Mouse (Mus musculus): ENCODE data around the gene Plekhg2.
"Not testable (repeated sequence)": the region's sequence is repeated elsewhere in the genome, so short reads cannot be mapped to it uniquely, and the experiment has no call there.

Plekhg2 gene

DNA sequence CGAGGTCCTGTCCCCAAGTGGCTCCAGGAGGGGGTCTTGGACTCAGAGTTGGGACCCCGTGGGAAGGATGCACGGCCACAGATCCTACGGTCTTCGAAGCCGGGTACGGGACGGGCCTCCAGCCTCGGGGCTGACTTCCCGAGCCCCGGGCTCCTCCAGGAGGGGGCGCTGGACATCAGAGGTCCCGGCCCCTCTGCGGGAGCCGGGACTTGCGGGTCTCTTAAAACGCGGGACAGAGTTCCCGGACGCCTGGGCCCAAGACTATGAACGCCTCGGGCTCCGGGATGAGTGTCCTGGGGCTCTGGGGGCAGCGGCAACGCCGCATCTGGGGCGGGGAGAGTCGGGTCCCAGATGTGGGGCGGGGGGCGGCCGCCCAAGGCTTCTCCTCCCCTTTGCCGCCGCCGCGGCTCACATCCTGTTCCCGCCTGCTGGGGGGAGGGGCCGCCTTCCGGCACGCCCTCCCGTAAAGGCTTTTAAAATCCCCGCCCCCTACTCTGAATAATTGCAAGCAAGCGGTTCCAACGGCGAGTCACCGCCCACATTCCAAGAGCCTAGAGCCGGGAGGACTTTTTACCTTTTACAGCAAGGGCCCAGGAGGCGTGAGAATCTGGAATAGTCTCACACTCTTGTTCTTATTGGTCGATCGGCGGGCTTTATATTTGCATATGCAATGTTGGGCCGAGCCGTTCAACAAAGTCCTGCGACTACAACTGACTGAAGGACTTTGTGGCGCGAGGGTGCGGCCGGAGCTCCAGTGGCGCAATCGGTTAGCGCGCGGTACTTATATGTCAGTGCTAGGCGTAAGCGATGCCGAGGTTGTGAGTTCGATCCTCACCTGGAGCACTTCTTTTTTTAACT, at the start of gene Plekhg2:
TSS of gene Plekhg2 (minus strand) at position 349 of the 858 bp plus-strand sequence.
- peak; percentile 97 for DNase-seq

DNA sequence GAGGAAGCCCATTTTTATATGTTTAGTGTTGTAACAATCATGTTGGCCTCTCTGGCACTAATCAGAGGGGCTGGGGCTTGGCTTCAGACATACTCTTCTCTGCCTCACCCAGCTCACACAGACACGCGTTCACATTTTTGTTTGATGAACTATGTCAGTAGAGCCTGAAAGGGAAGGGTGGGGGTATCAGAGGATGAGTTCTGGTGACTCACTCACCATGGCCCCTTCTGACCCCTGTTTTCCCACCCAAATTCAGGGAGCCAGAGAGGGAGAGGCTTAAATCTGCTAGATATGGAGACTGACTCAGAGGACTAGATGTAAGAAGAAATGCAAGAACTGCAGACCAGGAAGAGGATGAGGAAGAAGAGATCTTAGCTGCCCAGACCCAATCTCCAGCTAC, 47.0 kb upstream of the Plekhg2 start:
- no peak for DNase-seq

DNA sequence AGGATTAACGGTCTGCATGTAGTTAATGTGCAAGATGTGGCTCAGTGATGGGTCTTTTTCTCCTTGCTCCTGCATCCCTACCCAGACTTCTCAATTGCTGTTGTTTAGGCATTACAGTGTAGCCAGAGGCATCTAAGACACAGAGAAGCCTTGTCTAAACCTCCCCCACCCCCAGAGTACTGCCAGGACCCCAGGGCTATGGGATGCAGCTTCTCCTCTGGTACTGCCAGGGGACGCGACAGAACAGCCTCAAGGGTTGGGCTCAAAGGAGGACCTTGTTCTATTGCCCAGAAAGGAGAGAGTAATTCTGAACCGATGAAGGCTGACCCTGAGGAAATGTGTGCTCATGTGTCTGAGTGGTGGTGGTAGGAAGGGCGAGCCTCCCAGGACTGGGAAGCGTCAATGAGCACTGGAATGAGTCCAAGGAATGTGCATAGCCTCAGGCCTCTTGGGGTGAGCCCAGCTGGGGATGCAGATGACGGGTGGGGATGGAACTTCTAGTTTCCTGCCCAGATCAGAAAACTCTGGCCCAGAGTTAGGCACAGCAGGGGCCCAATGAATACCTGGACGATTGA, 45.8 kb upstream of the Plekhg2 start:
- no peak for DNase-seq

DNA sequence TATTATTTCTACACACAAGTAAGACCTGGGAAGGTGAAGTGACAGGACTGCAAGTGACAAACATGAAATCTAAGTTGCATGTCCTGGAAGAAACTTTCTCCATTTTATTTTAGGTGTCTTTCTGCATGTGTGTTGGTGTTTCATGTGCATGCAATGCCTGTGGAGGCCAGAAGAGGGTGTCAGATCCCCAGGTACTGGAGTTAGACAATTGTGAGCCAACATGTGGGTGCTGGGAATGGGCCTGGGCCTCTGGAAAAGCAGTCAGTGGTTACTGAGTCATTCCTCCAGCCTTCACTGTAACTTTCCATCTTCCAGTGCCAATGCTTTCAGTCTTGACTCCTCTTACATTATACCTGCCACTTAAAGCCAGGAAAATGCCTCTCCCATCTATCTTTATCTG, 45.0 kb upstream of the Plekhg2 start:
- no peak for DNase-seq

DNA sequence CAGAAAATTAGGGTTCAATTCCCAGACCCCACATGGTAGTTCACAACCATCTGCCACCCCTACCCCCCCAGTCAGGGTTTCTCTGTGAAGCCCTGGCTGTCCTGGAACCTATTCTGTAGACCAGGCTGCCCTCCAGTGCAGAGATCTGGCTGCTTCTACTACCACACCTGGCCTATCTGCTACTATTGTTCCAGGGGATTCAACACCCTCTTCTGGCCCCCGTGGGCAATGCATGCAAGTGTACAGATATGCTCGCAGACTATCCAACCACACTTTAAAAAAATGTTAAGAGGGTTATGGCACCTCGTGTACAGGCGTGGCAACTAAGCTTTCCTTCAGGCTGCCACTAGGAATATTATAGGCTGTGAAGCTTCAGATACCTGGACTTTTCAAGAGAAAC, 40.4 kb upstream of the Plekhg2 start:
- peak; percentile 38 for DNase-seq

DNA sequence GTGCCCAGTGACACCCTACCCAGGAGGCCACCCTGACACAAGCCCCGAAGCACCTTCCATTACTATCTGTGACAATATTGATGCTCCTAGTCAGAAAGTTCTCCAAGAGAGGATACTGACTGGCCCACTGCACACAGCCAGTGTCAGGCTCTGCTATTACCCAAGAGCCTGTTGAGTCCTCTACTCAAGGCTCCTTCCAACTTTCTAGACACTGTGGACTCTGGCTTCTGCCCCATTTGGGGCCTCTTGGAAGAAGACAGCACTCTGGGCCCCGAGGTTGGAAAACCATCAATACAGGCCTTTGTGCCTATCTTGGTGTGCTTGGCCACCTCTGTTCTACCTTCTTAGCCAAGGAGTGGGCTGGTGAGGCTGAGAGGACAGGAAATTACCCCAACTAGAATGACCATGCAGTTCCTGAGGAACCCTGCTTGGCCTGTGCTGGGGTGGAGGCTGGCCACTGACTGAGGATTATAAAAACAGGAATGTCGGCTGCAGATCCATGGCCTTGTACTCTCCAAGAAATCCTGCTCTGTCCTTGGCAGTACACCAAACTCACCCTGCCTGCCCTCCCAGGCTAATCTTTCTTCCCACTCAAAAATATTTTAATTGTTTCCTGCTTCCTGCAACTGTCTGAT, 38.6 kb upstream of the Plekhg2 start:
- DNase-seq: no peak

DNA sequence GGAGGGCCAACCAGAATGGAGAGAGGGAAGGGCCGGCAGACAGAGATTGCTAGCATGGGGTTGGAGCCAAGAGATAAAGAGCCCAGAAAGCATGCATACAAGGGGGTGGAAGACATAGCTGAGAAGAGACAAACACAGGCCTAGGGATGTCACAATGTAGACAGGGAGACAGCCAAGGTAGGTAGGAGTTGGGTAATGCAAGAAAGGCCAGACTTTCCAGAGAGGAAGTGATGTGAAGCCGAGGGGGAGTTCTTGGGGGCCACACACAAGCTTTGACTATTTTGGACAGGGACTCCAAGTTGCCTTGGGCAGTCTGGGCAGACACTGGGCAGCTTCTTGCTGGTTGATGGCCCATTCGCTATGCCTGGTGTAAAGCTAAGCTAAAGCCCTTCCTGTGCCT, 29.5 kb upstream of the Plekhg2 start:
- DNase-seq: no peak

DNA sequence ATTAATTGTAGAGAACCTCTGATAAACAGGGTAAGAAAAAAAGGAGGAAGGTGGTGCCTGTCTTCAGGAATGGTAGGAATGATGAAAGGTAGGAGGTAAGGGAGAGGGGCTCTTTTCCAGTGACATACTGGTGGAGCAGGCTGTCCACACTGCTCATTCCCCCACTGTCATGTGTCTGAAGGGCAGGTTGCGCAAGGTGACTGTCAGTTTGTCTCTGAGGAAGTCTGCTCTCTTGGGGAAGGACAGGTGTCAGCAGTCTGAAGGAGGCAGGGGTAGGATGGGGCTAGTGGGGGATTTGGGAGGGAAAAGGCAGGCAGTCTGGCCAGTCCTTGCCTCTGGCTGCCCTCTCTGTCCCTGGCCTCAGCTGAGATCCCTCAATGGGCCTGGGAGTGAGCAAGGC, 28.6 kb upstream of the Plekhg2 start:
- DNase-seq: no peak

DNA sequence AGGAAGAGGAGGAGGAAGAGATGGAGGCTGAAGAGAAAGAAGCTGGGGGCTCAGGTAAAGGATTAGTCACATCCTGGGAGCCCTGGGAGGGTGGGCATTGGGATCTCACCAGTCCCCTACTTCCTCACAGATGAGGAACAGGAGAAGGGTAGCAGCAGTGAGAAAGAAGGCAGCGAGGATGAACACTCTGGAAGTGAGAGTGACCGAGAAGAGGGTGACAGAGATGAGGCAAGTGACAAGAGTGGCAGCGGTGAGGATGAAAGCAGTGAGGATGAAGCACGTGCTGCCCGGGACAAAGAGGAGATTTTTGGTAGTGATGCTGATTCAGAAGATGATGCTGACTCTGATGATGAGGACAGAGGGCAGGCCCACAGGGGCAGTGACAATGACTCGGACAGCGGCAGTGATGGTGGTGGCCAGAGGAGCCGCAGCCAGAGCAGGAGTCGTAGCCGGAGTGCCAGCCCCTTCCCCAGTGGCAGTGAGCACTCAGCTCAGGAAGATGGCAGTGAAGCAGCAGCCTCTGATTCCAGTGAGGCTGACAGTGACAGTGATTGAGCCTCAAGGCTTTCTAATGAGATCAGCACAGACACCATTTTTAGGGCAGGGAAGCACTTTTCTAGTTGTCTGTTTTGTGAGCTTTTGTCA, 26.4 kb upstream of the Plekhg2 start:
- no peak for DNase-seq

DNA sequence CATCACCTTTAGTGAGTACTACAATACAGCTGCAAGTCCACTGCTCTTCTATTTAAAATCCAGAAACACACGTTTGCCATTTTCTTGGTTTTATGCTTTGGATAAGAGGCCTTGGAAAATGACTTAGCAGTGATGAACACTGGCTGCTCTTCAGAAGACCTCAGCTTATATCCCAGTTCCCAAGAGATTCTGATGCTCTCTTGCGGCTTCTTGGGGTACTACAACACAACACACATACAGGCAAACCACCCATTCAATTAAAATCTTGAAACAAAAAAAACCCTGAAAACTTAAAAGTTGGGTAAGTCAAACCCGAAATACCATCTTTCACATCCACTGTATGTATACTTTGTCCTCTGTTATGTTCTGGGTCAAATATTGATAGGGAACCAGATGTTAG, 25.6 kb upstream of the Plekhg2 start:
- no peak for DNase-seq

DNA sequence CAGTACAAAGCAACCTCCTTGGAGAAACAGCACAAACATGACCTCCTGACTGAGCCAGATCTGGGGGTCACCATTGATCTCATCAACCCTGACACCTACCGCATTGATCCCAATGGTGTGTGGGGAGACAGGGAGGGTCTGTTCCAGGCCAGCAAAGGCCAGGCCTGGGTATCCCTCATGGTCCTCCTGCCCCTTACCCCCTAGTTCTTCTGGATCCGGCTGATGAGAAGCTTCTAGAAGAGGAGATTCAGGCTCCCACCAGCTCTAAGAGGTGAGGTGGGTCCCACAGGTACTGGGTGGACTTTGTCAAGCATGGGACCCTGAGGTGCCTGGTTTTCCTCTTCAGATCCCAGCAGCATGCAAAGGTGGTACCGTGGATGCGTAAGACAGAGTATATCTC, 23.0 kb upstream of the Plekhg2 start:
- no peak for DNase-seq

DNA sequence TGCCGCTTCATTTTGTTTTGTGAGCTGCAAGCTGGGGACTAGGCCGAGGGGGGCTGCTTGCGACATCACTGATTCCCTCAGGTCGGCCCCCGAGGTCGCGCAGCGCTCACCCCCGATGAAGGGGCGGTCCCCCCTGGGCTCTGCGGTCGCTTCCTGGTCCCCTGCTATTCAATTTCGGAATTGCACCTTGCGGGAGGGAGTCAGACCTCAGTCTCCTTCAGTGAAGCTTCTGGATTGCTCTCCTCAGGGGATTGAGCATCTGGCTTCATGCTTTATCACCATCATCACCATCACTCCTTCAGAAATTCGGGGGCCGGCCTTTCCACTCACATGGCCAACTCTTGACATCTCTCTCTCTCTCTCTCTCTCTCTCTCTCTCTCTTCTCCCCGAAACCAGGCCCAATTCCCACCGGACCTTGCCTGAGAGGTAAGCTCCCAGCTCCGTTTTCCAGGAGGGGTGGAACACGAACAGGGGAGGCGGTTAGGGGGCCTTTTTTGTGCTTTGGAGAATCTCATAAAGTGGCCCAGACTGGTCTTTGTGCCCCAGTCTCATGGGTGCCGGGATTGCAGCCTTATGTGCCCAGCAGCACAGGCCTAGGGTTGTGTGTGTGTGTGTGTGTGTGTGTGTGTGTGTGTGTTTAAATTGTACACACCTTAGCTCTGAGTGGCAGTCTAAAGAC, 21.0 kb upstream of the Plekhg2 start:
- no peak for DNase-seq

DNA sequence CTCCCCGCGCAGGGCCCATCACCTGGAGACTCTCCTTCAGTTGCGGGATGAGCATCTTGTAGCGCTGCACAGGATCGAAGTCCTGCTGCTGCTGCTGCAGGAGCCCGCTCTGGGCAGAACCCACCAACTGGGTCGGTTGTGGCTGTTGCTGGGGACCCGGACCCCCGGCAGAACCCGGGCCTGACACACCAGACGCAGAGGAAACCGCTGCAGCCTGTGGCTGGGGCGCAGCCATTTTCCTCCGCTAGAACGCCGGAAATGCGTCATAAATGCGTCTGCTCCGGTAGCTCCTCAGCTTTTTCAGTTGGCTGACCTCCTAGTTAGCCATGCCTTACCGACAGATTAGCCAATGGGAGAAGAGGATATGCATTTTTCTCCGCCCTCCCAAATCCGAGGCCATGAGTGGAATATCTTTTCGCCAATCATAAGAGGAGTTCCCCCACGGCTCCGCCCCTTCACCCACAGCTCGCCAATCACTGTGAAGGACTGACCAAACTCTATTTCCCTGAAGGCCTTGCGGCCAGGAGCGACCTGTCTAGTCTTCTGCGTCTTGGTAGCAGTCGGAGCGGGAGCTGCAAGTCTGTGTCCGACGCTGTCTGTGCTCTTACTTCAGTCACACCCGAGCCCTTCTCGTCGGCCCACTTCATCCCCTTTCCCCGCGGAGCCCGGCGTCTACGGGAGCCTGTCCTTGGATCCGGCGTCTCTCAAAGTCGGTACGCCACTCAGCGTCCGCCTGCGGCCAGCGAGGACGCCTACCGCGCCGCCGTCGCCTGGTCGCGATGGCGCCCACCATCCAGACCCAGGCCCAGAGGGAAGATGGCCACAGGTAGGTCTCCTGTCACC, 20.3 kb upstream of the Plekhg2 start, which contains the start of the genes Med29 and Paf1:
TSS of gene Med29 (minus strand) at position 280 of the 843 bp plus-strand sequence.
TSS of gene Paf1 (plus strand) at position 523 of the 843 bp plus-strand sequence.
- peak; percentile 93 for DNase-seq

DNA sequence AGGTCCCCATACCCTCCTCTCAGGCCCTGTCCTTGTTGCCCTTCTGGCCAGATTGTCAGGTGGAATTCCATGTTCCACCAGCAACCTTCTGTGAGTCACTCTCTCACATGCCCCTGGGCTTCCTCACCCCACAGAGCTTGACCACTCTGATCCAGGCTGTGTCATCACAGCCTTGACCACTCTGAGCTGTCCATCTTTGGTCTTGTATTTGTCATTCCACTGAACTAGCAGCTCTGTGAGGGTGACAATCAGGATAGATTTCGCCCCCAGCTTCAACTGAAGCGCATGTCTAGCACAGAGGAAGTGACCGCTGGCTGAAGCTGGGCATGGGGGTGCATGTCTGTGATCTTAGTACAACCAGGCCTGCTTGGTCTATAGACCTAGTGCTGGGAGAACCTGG, 17.9 kb upstream of the Plekhg2 start:
- DNase-seq: no peak

DNA sequence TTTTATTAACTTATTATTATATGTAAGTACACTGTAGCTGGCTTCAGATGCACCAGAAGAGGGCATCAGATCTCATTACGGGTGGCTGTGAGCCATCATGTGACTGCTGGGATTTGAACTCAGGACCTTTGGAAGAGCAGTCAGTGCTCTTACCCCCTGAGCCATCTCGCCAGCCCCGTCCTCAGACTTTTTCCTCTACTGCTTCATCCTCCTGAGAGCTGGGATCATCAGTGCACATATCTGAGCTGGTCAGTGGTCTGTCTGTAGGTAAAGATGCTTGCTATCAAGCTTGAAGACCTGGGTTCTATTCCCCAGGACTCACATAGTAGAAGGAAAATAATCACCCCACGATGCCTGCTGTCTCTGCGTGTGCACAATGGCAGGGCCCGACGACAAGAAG, 15.0 kb upstream of the Plekhg2 start:
- not testable (repeated sequence) for DNase-seq

DNA sequence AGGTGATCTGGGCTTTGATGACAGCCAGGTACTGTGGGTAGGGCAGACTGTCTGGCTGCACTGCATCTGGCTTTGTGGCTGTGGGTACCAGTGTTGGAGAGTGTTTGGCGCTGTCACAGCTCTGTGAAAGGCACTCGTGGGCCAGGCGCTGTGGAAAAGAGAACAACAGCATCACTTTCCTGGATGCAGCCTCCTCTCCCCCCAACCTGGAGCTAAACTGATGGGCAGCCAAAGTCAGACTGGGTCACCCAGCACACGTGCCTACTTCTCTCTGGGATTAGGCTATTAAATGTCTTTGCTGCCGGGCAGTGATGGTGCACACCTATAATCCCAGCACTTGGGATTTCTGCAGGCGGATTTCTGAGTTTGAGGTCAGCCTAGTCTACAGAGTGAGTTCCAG, 14.5 kb upstream of the Plekhg2 start:
- not testable (repeated sequence) for DNase-seq

DNA sequence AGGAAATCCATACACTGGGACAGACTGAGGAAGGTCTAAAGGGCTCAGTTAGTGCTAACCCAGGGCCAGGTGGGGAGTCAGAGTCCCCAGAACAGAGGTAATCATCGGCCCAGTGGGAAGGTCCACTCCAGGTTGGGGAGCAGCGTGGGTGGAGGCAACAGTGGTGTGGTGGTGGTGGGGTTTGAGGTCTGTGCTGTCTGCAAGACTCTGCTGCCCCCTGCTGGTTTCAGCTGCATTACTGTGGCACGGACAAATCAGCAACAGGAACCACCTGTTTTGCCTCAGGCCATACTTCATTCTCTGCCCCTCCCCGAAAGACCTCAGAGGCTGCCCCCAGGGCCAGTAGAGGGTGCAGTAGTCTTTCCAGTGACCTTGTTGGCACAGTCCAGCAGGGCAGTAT, 14.1 kb upstream of the Plekhg2 start:
- peak; percentile 91 for DNase-seq

DNA sequence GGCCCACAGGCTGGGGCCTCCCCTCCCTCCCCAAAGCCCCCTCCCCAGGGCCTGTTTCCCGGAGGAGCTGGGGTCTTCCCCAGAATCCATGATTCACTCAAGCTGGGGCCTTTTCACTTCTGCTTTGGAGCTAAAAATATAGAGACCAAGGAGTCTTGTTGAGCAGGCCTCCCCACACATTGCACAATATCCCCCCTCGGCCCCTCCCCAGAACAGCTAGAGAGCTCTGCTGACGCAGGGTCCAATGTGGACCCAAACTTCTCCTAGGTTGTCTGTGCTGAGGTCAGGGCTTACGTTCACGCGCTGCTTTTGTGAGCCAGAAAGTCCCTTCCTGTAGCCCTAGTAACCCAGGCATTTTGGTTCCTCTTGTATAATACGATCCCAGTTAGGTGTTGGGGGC, 13.6 kb upstream of the Plekhg2 start:
- no peak for DNase-seq

DNA sequence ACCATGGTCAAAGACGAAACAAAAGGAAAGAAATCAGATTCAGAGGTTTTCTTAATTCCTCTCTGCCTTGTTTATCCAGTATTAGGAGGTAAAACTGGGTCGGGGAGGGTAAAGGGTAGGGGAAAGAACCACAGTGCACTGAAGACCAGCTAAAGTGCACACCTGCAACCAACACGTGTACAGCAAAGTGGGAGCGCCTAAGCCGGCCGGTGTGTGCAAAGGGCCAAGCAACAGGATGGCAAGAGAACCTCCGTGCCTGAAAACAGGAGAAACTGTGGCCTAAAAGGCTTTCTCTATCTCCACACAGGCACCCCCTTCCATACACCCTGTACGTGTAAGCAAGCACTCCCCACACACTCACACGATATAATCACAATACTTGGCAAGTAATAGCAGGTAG, 12.8 kb upstream of the Plekhg2 start:
- peak; percentile 49 for DNase-seq

DNA sequence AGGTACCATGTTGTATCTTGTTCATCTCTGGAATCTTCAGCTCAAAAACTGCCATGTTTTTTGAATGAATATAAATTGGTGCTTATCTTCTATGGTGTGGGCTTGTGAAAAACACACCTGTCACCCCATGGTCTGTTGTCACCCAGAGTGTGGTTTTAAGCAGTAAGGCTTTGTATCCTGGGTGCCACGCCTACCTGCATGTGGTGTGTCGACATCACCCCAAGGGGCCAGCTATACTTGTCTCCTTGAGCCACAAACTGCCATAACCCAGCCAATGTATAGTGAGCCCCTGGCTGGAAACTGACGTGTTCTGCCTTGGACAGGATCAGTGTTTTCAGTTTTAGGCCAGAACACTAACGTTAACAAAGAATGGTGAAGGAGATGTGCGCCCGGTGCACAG, 11.8 kb upstream of the Plekhg2 start:
- peak; percentile 70 for DNase-seq

DNA sequence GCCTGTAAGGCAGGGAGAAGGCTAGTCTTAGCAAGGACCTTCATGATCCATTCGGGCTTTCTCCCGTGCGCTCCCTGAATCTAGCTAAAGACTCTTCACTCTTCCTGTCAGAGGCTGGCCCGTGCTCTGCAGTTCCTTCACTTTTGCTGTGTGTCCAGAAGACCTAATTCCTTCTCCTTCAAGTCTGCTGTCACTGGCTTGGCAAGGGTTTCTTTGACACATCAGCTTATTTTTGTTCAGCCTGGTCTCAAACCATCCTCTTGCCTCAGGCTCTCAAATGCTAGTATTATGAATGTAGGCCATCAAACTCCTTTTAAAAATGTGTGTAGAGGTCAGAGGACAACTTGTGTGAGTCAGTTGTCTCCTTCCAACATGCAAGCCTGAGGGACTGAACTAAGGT, 11.2 kb upstream of the Plekhg2 start:
- DNase-seq: no peak

DNA sequence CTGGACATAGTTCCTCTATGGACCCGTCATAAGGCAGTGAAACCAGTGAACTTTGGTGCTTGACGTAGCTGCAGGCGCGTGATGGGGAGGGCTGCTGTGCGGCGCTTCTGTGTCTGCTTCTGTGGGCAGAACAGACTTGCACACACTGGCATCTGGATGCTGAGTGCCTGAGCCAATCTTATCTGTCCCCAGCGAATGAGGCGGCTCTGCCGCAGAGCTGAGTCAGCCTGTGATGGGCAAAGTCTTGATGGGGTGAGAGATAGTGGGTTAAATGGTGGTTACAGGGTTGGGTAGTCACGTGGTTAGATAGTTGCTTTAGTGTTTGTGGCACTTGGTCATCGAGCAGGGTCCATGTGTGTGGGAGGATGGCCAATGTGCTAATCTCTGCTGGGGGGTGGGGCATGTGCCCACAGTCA, 10.6 kb upstream of the Plekhg2 start:
- DNase-seq: peak; percentile 75

Measured in thymus, postnatal 25 days (tissue).